Mouse (Mus musculus) G1E (cell line): ENCODE measurements around the gene Hoxa11.

Experiments used
- CTCF ChIP-seq: IDR thresholded peaks from 2 replicates; pipeline ENCODE4 v1.5.1; 2012; ENCODE audit warnings: low read depth, low read length, inconsistent platforms, mixed read lengths
- GATA1 ChIP-seq: IDR thresholded peaks from 2 replicates; pipeline ENCODE4 v1.6.1; 2012; ENCODE audit warnings: borderline replicate concordance, low read length, inconsistent platforms, mixed read lengths
- GATA2 ChIP-seq: IDR thresholded peaks from 2 replicates; pipeline ENCODE4 v1.6.1; 2012; ENCODE audit warnings: low read depth, low read length, inconsistent platforms, borderline replicate concordance
- TAL1 ChIP-seq: conservative IDR thresholded peaks from 2 replicates; pipeline ENCODE4 v1.6.1; 2012; ENCODE audit warnings: low read depth, low read length, inconsistent platforms, mixed read lengths

GRCm38 (mm10) chr6:52275563-52276280 lies 30.1 kb upstream of the Hoxa11 start:
- TF ChIP-seq GATA1 = no peak
- no peak for TF ChIP-seq CTCF
- TF ChIP-seq GATA2 = no peak
- TF ChIP-seq TAL1 = no peak
